Comparison of ENCODE assay signal across 8 mouse cellular contexts in the genomic region with DNA sequence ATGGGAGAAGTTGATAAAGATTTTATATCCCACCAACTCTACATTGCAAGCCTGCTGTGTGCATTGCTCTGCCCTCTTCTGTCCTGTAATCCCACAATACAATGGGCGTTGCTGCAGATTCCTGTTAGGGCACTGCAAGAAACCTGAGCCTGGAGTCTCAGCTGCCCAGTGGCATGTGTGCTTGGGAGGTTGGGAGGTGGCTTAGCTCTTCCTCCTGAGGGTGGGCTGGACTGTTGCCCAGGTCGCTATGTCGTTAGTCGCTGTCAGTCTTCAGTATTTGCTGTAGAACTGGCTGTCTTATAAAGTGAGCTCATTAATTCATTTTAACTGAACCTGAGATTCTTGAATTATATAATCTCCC. TPM values are rescaled to one million over a fixed set of nuclear protein-coding genes. Genes with fewer than 3 reads are reported as not detected.
DNase-seq lines count a peak whose midpoint lies in the region; ATAC-seq and TF ChIP-seq lines count a peak whose summit lies in the region.

No protein-coding gene starts in this region.

- no peak overlapping the region for H3K27ac ChIP-seq in heart, postnatal 0 days (ENCODE audit: low read depth)
- H3K27ac ChIP-seq in kidney, postnatal 0 days = no peak overlapping the region
- no peak overlapping the region for H3K27ac ChIP-seq in midbrain, postnatal 0 days (ENCODE audit: low read depth, low read length)

- no peak for TF ChIP-seq CTCF in heart, postnatal 0 days (IDR thresholded peaks at IDR 0.05; ENCODE audit: low read depth)
- TF ChIP-seq CTCF in kidney, postnatal 0 days (IDR thresholded peaks at IDR 0.05; ENCODE audit: low read depth) = peak; percentile 21; the same call in 1 of the 2 replicates
- no peak for TF ChIP-seq CTCF in midbrain, postnatal 0 days (IDR thresholded peaks at IDR 0.05)

- no peaks in the 10 kb centered on the region for H3K27me3 ChIP-seq in heart, postnatal 0 days (ENCODE audit: control insufficient read depth, insufficient read depth, low read length)
- no peaks in the 10 kb centered on the region for H3K27me3 ChIP-seq in kidney, postnatal 0 days (ENCODE audit: insufficient read depth, low read length)
- H3K27me3 ChIP-seq in midbrain, postnatal 0 days (ENCODE audit: insufficient read depth, low read length) = no peaks in the 10 kb centered on the region

- H3K36me3 ChIP-seq in heart, postnatal 0 days (replicated peaks; ENCODE audit: control insufficient read depth, insufficient read depth, low read length) = no peaks in the 10 kb centered on the region
- no peaks in the 10 kb centered on the region for H3K36me3 ChIP-seq in kidney, postnatal 0 days (ENCODE audit: insufficient read depth, low read length)
- no peaks in the 10 kb centered on the region for H3K36me3 ChIP-seq in midbrain, postnatal 0 days (ENCODE audit: insufficient read depth, low read length)

- H3K4me1 ChIP-seq in heart, postnatal 0 days (ENCODE audit: control insufficient read depth, insufficient read depth) = no peaks in the 10 kb centered on the region; the same call in 1 of the 2 replicates
- peaks cover 14% of the 10 kb centered on the region; the same call in 1 of the 2 replicates for H3K4me1 ChIP-seq in kidney, postnatal 0 days (replicated peaks; ENCODE audit: insufficient read depth, low read length)
- H3K4me1 ChIP-seq in midbrain, postnatal 0 days (ENCODE audit: insufficient read depth, low read length) = no peaks in the 10 kb centered on the region

- DNase-seq in heart, postnatal 0 days (ENCODE audit: low spot score) = peak; percentile 19
- DNase-seq in heart, postnatal 25 days (ENCODE audit: low spot score) = no peak
- DNase-seq in kidney, postnatal 0 days (ENCODE audit: low spot score) = peak; percentile 69
- peak; percentile 27 for DNase-seq in midbrain, postnatal 0 days (ENCODE audit: low spot score)
- no peak for DNase-seq in thymus, postnatal 36 days
- DNase-seq in heart, adult 18-20 months = no peak

- 6% methylated on average over 4 of the region's 4 CpGs for WGBS in heart, postnatal 0 days
- 14% methylated on average over 4 of the region's 4 CpGs for WGBS in kidney, postnatal 0 days
- 24% methylated on average over 4 of the region's 4 CpGs for WGBS in midbrain, postnatal 0 days

- ATAC-seq in heart, postnatal 0 days (ENCODE audit: insufficient read depth, low read depth) = no peak; the same call in 1 of the 2 replicates
- 0 out of 2 replicates have a peak, but pooled peaks have one; percentile 25 for ATAC-seq in common myeloid progenitor, adult 5-6 weeks (replicated peaks; ENCODE audit: low read depth, poor library complexity, severe bottlenecking)
- ATAC-seq in kidney, postnatal 0 days (replicated peaks; ENCODE audit: low FRiP score, low read depth) = peak; percentile 65; the same call in 1 of the 2 replicates
- no peak for ATAC-seq in midbrain, postnatal 0 days (ENCODE audit: low FRiP score)
- no peak for ATAC-seq in inflammation-experienced regulatory T-cells, adult 6 months

- no peak overlapping the region for H3K4me3 ChIP-seq in heart, postnatal 0 days (ENCODE audit: low read depth, low read length)
- H3K4me3 ChIP-seq in kidney, postnatal 0 days (replicated peaks; ENCODE audit: low read depth, low read length) = no peak overlapping the region
- no peak overlapping the region for H3K4me3 ChIP-seq in midbrain, postnatal 0 days (ENCODE audit: low read depth, low read length)

- TF ChIP-seq EP300 in heart, postnatal 0 days (IDR thresholded peaks at IDR 0.05; ENCODE audit: low read depth) = no peak

- H3K9me3 ChIP-seq in heart, postnatal 0 days (replicated peaks; ENCODE audit: control insufficient read depth, low read length) = no peaks in the 10 kb centered on the region
- no peaks in the 10 kb centered on the region for H3K9me3 ChIP-seq in kidney, postnatal 0 days (replicated peaks; ENCODE audit: low read length)
- no peaks in the 10 kb centered on the region for H3K9me3 ChIP-seq in midbrain, postnatal 0 days (ENCODE audit: low read length)

- no peak overlapping the region for H3K9ac ChIP-seq in heart, postnatal 0 days (replicated peaks; ENCODE audit: low read depth, low read length)
- H3K9ac ChIP-seq in kidney, postnatal 0 days (ENCODE audit: low read depth, low read length) = no peak overlapping the region
- H3K9ac ChIP-seq in midbrain, postnatal 0 days (replicated peaks; ENCODE audit: low read length, poor library complexity, severe bottlenecking) = no peak overlapping the region

- intact Hi-C loops in heart, postnatal 25 days (cut with DNase I) = no loop called here

- no peak overlapping the region for H3K4me2 ChIP-seq in heart, postnatal 0 days (ENCODE audit: low read depth, low read length)
- no peak overlapping the region for H3K4me2 ChIP-seq in kidney, postnatal 0 days (ENCODE audit: low read length)
- H3K4me2 ChIP-seq in midbrain, postnatal 0 days (ENCODE audit: low read depth, low read length, poor library complexity, severe bottlenecking) = no peak overlapping the region

RNA-seq across cellular contexts. Expression of a gene that starts 58.0 kb away (rescaled TPM):
- total RNA-seq in heart, postnatal 0 days (2014; rRNA removed; ENCODE audit: low replicate concordance) = 3.5 and 11.4 TPM in 2 replicates
- 2.7 and 2.8 TPM in 2 replicates for polyA plus RNA-seq in heart, postnatal 0 days (2015; fragmentation: Nextera tagmentation; extraction: Ambion mirVana)
- 1 to 10 TPM; 3.0 to 3.2 TPM for total RNA-seq in heart, postnatal 25 days (2021)
- 0.34 TPM in 1 of 2 replicates, not detected in the other for total RNA-seq in common myeloid progenitor, adult 5-6 weeks (2017)
- polyA plus RNA-seq in kidney, postnatal 0 days (2015; fragmentation: Nextera tagmentation; extraction: Ambion mirVana) = 21.0 and 28.5 TPM in 2 replicates
- total RNA-seq in midbrain, postnatal 0 days (2014; rRNA removed) = 5.1 and 8.4 TPM in 2 replicates
- polyA plus RNA-seq in midbrain, postnatal 0 days (2015; fragmentation: Nextera tagmentation; extraction: Ambion mirVana) = 1.9 and 2.3 TPM in 2 replicates
- polyA plus RNA-seq in inflammation-experienced regulatory T-cells, adult 6 months (2017; shearing (Covaris generic)) = under 1 TPM in 1 of 3 experiments, not detected in 2; 0.44 TPM
- total RNA-seq in heart, adult 18-20 months (2021) = 1 to 10 TPM; 4.4 to 4.8 TPM

Comparison
In these comparisons a context has a peak if more than half of its experiments do, and no peak if none do; other contexts are left out.
1. DNase-seq: peak in heart, postnatal 0 days (single experiment), kidney, postnatal 0 days (single experiment) and midbrain, postnatal 0 days (single experiment); none in heart, postnatal 25 days (single experiment), thymus, postnatal 36 days (0 of 2) and heart, adult 18-20 months (0 of 2).
2. ATAC-seq: peak in common myeloid progenitor, adult 5-6 weeks (single experiment) and kidney, postnatal 0 days (single experiment); none in heart, postnatal 0 days (single experiment), midbrain, postnatal 0 days (single experiment) and inflammation-experienced regulatory T-cells, adult 6 months (single experiment).